Mouse (Mus musculus) neural tube, embryonic 15.5 days (tissue): ENCODE results near the gene Gm11060. TPM values are rescaled to one million over a fixed set of nuclear protein-coding genes. Genes with fewer than 3 reads are reported as not detected.
A peak's percentile ranks its signal among the peaks of the same experiment; 100 is the strongest.

Experiments
- ATAC-seq: fragments of 200-750 bp; cut with Nextera tagmentation; 2 replicates; pipeline ENCODE4 v1.8.0; 2017; ENCODE audit warnings: mild to moderate bottlenecking, moderate TSS enrichment, moderate library complexity; ENCODE audit not compliant: low FRiP score
- H3K27ac ChIP-seq: fragments of 300-500 bp; sonication (generic); replicated peaks from 2 replicates; pipeline ENCODE4 v1.5.1; 2015; ENCODE audit warnings: mild to moderate bottlenecking, inconsistent platforms
- H3K27me3 ChIP-seq: fragments of 300-500 bp; sonication (generic); replicated peaks from 2 replicates; pipeline ENCODE4 v1.6.1; 2015; ENCODE audit warnings: inconsistent platforms
- H3K36me3 ChIP-seq: fragments of 300-500 bp; sonication (generic); 2 replicates; pipeline ENCODE4 v1.6.1; 2015; ENCODE audit warnings: inconsistent platforms
- H3K4me1 ChIP-seq: fragments of 300-500 bp; sonication (generic); 2 replicates; pipeline ENCODE4 v1.6.1; 2015; ENCODE audit warnings: inconsistent platforms
- H3K4me2 ChIP-seq: fragments of 300-500 bp; sonication (generic); 2 replicates; pipeline ENCODE4 v1.6.1; 2015; ENCODE audit warnings: inconsistent platforms, mild to moderate bottlenecking, moderate library complexity
- H3K4me3 ChIP-seq: fragments of 300-500 bp; sonication (generic); replicated peaks from 2 replicates; pipeline ENCODE4 v1.5.1; 2015; ENCODE audit warnings: mild to moderate bottlenecking, inconsistent platforms
- H3K9ac ChIP-seq: fragments of 300-500 bp; sonication (generic); replicated peaks from 2 replicates; pipeline ENCODE4 v1.6.1; 2015; ENCODE audit warnings: mild to moderate bottlenecking, inconsistent platforms
- H3K9me3 ChIP-seq: fragments of 300-500 bp; sonication (generic); replicated peaks from 2 replicates; pipeline ENCODE4 v1.6.1; 2016; ENCODE audit warnings: inconsistent platforms
- WGBS: fragments of 180-500 bp; shearing (Covaris S2); methylation state at CpG from one replicate; pipeline ENCODE4 v1.1.7; 2015; ENCODE audit warnings: mixed read lengths; 5-methylcytosine and 5-hydroxymethylcytosine counted together
- polyA plus RNA-seq: library from polyadenylated mRNA; unstranded; fragments of >200 nt; fragmentation: Nextera tagmentation; extraction: Ambion mirVana; gene quantifications from 2 replicates; pipeline ENCODE4 v1.2.1, GENCODE M21; 2015

Gm11060 gene
- polyA plus RNA-seq, 1 experiment from 2014 or later = not detected

- Histone ChIP-seq H3K36me3 (no peaks in the 10 kb centered on the region), H3K4me3 (no peak overlapping the region), H3K4me1 (peaks cover 25% of the 10 kb centered on the region), H3K27me3 (0 out of 2 replicates have a peak, but pooled peaks cover 2% of the 10 kb centered on the region), H3K27ac (no peak overlapping the region), H3K4me2 (no peak overlapping the region), H3K9me3 (no peaks in the 10 kb centered on the region), H3K9ac (no peak overlapping the region)
- no peak for ATAC-seq
- WGBS = 97% methylated on average over 3 of the region's 3 CpGs
Observed at GRCm38 (mm10) chr2:105086081-105086480, 5.7 kb upstream of the Gm11060 start.

GRCm38 (mm10) chr2:105088005-105088404, 3.8 kb upstream of the Gm11060 start:
- Histone ChIP-seq H3K9me3 (no peaks in the 10 kb centered on the region), H3K27me3 (0 out of 2 replicates have a peak, but pooled peaks cover 2% of the 10 kb centered on the region), H3K4me3 (no peak overlapping the region), H3K36me3 (no peaks in the 10 kb centered on the region), H3K4me2 (no peak overlapping the region), H3K4me1 (peaks cover 25% of the 10 kb centered on the region), H3K9ac (no peak overlapping the region), H3K27ac (no peak overlapping the region)
- 81% methylated on average over 3 of the region's 3 CpGs for WGBS
- ATAC-seq = no peak

GRCm38 (mm10) chr2:105089083-105089482, 2.7 kb upstream of the Gm11060 start:
- Histone ChIP-seq H3K9ac (no peak overlapping the region), H3K4me3 (no peak overlapping the region), H3K4me1 (peaks cover 25% of the 10 kb centered on the region), H3K9me3 (no peaks in the 10 kb centered on the region), H3K4me2 (0 out of 2 replicates have a peak overlapping the region, but pooled peaks have one; percentile 1), H3K27ac (no peak overlapping the region; the same call in 1 of the 2 replicates), H3K27me3 (0 out of 2 replicates have a peak, but pooled peaks cover 2% of the 10 kb centered on the region), H3K36me3 (no peaks in the 10 kb centered on the region)
- no peak for ATAC-seq
- 19% methylated on average over 4 of the region's 4 CpGs for WGBS

- H3K4me3 ChIP-seq = no peak overlapping the region
- peak overlapping the region; percentile 1; the same call in 1 of the 2 replicates for H3K4me2 ChIP-seq
- no peak overlapping the region for H3K9ac ChIP-seq
- no peaks in the 10 kb centered on the region for H3K36me3 ChIP-seq
- peak overlapping the region; percentile 23 for H3K27ac ChIP-seq
- peaks cover 25% of the 10 kb centered on the region for H3K4me1 ChIP-seq
- 0 out of 2 replicates have a peak, but pooled peaks cover 2% of the 10 kb centered on the region for H3K27me3 ChIP-seq
- H3K9me3 ChIP-seq = no peaks in the 10 kb centered on the region
- ATAC-seq = peak; percentile 60; the same call in 1 of the 2 replicates
- WGBS = 18% methylated on average over 7 of the region's 7 CpGs
Observed at GRCm38 (mm10) chr2:105089581-105090508, 2.0 kb upstream of the Gm11060 start.

GRCm38 (mm10) chr2:105090991-105091390, 827 bp upstream of the Gm11060 start:
- H3K9me3 ChIP-seq = no peaks in the 10 kb centered on the region
- no peak for ATAC-seq
- H3K4me3 ChIP-seq = no peak overlapping the region
- H3K4me1 ChIP-seq = peaks cover 25% of the 10 kb centered on the region
- 0 out of 2 replicates have a peak, but pooled peaks cover 2% of the 10 kb centered on the region for H3K27me3 ChIP-seq
- H3K9ac ChIP-seq = no peak overlapping the region
- H3K36me3 ChIP-seq = no peaks in the 10 kb centered on the region
- no peak overlapping the region for H3K4me2 ChIP-seq
- whole genome bisulfite sequencing = 84% methylated on average over 5 of the region's 5 CpGs
- H3K27ac ChIP-seq = no peak overlapping the region

GRCm38 (mm10) chr2:105097294-105097953, 5.6 kb downstream of the Gm11060 start:
- Histone ChIP-seq H3K9me3 (no peaks in the 10 kb centered on the region), H3K9ac (no peak overlapping the region), H3K4me2 (no peak overlapping the region), H3K4me3 (no peak overlapping the region), H3K27ac (no peak overlapping the region), H3K36me3 (no peaks in the 10 kb centered on the region), H3K27me3 (0 out of 2 replicates have a peak, but pooled peaks cover 2% of the 10 kb centered on the region), H3K4me1 (no peaks in the 10 kb centered on the region)
- ATAC-seq = no peak
- whole genome bisulfite sequencing = 54% methylated on average over 22 of the region's 22 CpGs

- WGBS = 58% methylated on average over 7 of the region's 7 CpGs
- no peaks in the 10 kb centered on the region for H3K9me3 ChIP-seq
- H3K27ac ChIP-seq = no peak overlapping the region
- H3K27me3 ChIP-seq = no peaks in the 10 kb centered on the region
- no peak overlapping the region for H3K4me2 ChIP-seq
- no peak for ATAC-seq
- H3K36me3 ChIP-seq = no peaks in the 10 kb centered on the region
- H3K4me1 ChIP-seq = no peaks in the 10 kb centered on the region
- no peak overlapping the region for H3K4me3 ChIP-seq
- H3K9ac ChIP-seq = no peak overlapping the region
Observed at GRCm38 (mm10) chr2:105099410-105099809, 7.6 kb downstream of the Gm11060 start.

- no peak overlapping the region for H3K9ac ChIP-seq
- no peak for ATAC-seq
- 82% methylated on average over 7 of the region's 7 CpGs for WGBS
- H3K4me3 ChIP-seq = no peak overlapping the region
- H3K4me1 ChIP-seq = no peaks in the 10 kb centered on the region
- no peaks in the 10 kb centered on the region for H3K36me3 ChIP-seq
- no peaks in the 10 kb centered on the region for H3K27me3 ChIP-seq
- H3K27ac ChIP-seq = no peak overlapping the region
- no peak overlapping the region for H3K4me2 ChIP-seq
- no peaks in the 10 kb centered on the region for H3K9me3 ChIP-seq
Observed at GRCm38 (mm10) chr2:105100541-105100940, 8.7 kb downstream of the Gm11060 start.

GRCm38 (mm10) chr2:105108703-105109158, 16.9 kb downstream of the Gm11060 start:
- 9% methylated on average over 6 of the region's 6 CpGs for WGBS
- Histone ChIP-seq H3K4me3 (no peak overlapping the region), H3K9me3 (no peaks in the 10 kb centered on the region), H3K9ac (no peak overlapping the region), H3K4me2 (no peak overlapping the region), H3K4me1 (no peaks in the 10 kb centered on the region), H3K36me3 (no peaks in the 10 kb centered on the region), H3K27ac (no peak overlapping the region), H3K27me3 (peaks cover 30% of the 10 kb centered on the region)
- peak; percentile 91 for ATAC-seq

- Histone ChIP-seq H3K27ac (no peak overlapping the region), H3K4me3 (no peak overlapping the region), H3K9ac (no peak overlapping the region), H3K4me1 (no peaks in the 10 kb centered on the region), H3K4me2 (no peak overlapping the region), H3K36me3 (no peaks in the 10 kb centered on the region), H3K9me3 (no peaks in the 10 kb centered on the region), H3K27me3 (peaks cover 69% of the 10 kb centered on the region)
- WGBS = 20% methylated on average over 9 of the region's 9 CpGs
- no peak for ATAC-seq
Observed at GRCm38 (mm10) chr2:105114074-105114473, 22.3 kb downstream of the Gm11060 start.

GRCm38 (mm10) chr2:105117669-105118068, 25.9 kb downstream of the Gm11060 start:
- no peak overlapping the region for H3K4me2 ChIP-seq
- peaks cover 81% of the 10 kb centered on the region for H3K27me3 ChIP-seq
- no peak overlapping the region for H3K4me3 ChIP-seq
- peaks cover under 1% of the 10 kb centered on the region for H3K4me1 ChIP-seq
- no peak for ATAC-seq
- no peaks in the 10 kb centered on the region for H3K9me3 ChIP-seq
- H3K27ac ChIP-seq = no peak overlapping the region
- 66% methylated on average over 8 of the region's 8 CpGs for WGBS
- H3K9ac ChIP-seq = no peak overlapping the region
- H3K36me3 ChIP-seq = no peaks in the 10 kb centered on the region
